Mouse (Mus musculus): ENCODE measurements at regions not wholly inside any gene's neighbourhood (a gene's known extent, or its start where the extent isn't known, plus 50 kb on each side); places are given as distances from the start of the nearest gene placed in this dataset.
A peak's percentile ranks its signal among the peaks of the same experiment; 100 is the strongest.

- no peak for DNase-seq
These were observed 164.5 kb downstream of the Gm765 start for GRCm38 (mm10) chr6:98178005-98178404.

GRCm38 (mm10) chr6:98149043-98149813 lies 193.3 kb downstream of the Gm765 start:
- no peak for DNase-seq

- DNase-seq, result no peak
These were observed 194.7 kb downstream of the Gm765 start for GRCm38 (mm10) chr6:98147855-98148254.

GRCm38 (mm10) chr6:98132931-98133330 lies 209.6 kb downstream of the Gm765 start:
- peak; percentile 60 for DNase-seq

- DNase-seq, result no peak
These were observed 217.1 kb downstream of the Gm765 start for GRCm38 (mm10) chr6:98125434-98125833.

- DNase-seq, result no peak
These were observed 224.0 kb downstream of the Gm765 start for GRCm38 (mm10) chr6:98118355-98119150.

- DNase-seq, result peak; percentile 71
These were observed 228.0 kb downstream of the Gm765 start for GRCm38 (mm10) chr6:98114327-98115134.

- peak; percentile 67 for DNase-seq
These were observed 228.8 kb downstream of the Gm765 start for GRCm38 (mm10) chr6:98113708-98114107.

- DNase-seq, result no peak
These were observed 229.9 kb downstream of the Gm765 start for GRCm38 (mm10) chr6:98112495-98113115.

GRCm38 (mm10) chr6:98107123-98107522 lies 235.4 kb downstream of the Gm765 start:
- no peak for DNase-seq

- peak; percentile 85 for DNase-seq
These were observed 237.1 kb downstream of the Gm765 start for GRCm38 (mm10) chr6:98105280-98106090.

GRCm38 (mm10) chr6:98104432-98104831 lies 238.1 kb downstream of the Gm765 start:
- DNase-seq, result no peak

- DNase-seq, result no peak
These were observed 241.5 kb downstream of the Gm765 start for GRCm38 (mm10) chr6:98101023-98101422.

GRCm38 (mm10) chr6:98099126-98099525 lies 243.4 kb downstream of the Gm765 start:
- DNase-seq, result no peak

- no peak for DNase-seq
These were observed 247.3 kb downstream of the Gm765 start for GRCm38 (mm10) chr6:98095243-98095642.

GRCm38 (mm10) chr6:98089185-98089584 lies 253.4 kb downstream of the Gm765 start:
- peak; percentile 51 for DNase-seq

- DNase-seq, result no peak
These were observed 262.5 kb downstream of the Gm765 start for GRCm38 (mm10) chr6:98080076-98080475.

All from embryo, embryonic 11 days (tissue).